Mouse (Mus musculus) liver, adult 2 months (tissue): ENCODE results near the gene Gm21887. TPM values are rescaled to one million over a fixed set of nuclear protein-coding genes. Genes with fewer than 3 reads are reported as not detected.
A peak's percentile ranks its signal among the peaks of the same experiment; 100 is the strongest.
"Not testable (repeated sequence)": the region's sequence is repeated elsewhere in the genome, so short reads cannot be mapped to it uniquely, and the experiment has no call there.

Source experiments
- DNase-seq: peaks from one replicate; pipeline ENCODE4 v3.0.0-alpha.2; 2011; ENCODE audit warnings: low read depth, low spot score; ENCODE audit errors: extremely low read depth
- H3K27ac ChIP-seq: fragments of 200-500 bp; replicated peaks from 2 replicates; pipeline ENCODE4 v1.5.1; 2012; ENCODE audit warnings: low read depth, mild to moderate bottlenecking, control low read depth, inconsistent platforms, low read length; ENCODE audit not compliant: insufficient read depth
- H3K27me3 ChIP-seq: fragments of 200-500 bp; 2 replicates; pipeline ENCODE4 v1.6.1; 2012; ENCODE audit warnings: mild to moderate bottlenecking, moderate library complexity, low read length, inconsistent platforms; ENCODE audit not compliant: control insufficient read depth, insufficient read depth
- H3K36me3 ChIP-seq: fragments of 200-500 bp; 2 replicates; pipeline ENCODE4 v1.6.1; 2012; ENCODE audit warnings: low read length, inconsistent platforms; ENCODE audit not compliant: control insufficient read depth, insufficient read depth
- H3K4me1 ChIP-seq: fragments of 200-500 bp; 2 replicates; pipeline ENCODE4 v1.6.1; 2011; ENCODE audit warnings: low read length; ENCODE audit not compliant: control insufficient read depth, insufficient read depth
- H3K4me3 ChIP-seq: fragments of 200-500 bp; 2 replicates; pipeline ENCODE4 v1.5.1; 2011; ENCODE audit warnings: low read depth, mild to moderate bottlenecking, control low read depth, low read length, moderate library complexity; ENCODE audit not compliant: insufficient read depth
- H3K79me2 ChIP-seq: fragments of 200-500 bp; 2 replicates; pipeline ENCODE4 v1.6.1; 2012; ENCODE audit warnings: inconsistent platforms, mild to moderate bottlenecking, low read length, moderate library complexity; ENCODE audit not compliant: control insufficient read depth, insufficient read depth
- H3K9ac ChIP-seq: fragments of 200-500 bp; 2 replicates; pipeline ENCODE4 v1.6.1; 2012; ENCODE audit warnings: low read depth, mild to moderate bottlenecking, control low read depth, inconsistent platforms, low read length
- WGBS: fragments of 180-500 bp; shearing (Covaris S2); methylation state at CpG from one replicate; pipeline ENCODE4 v1.1.7; 2018; 5-methylcytosine and 5-hydroxymethylcytosine counted together
- polyA plus RNA-seq: library from polyadenylated mRNA; depleted of rRNA; stranded (reverse); fragments of >200 nt; gene quantifications from 2 replicates; pipeline ENCODE4 v1.2.3, GENCODE M21; 2012
- total RNA-seq: library from RNA; depleted of rRNA; stranded (reverse); fragments of >200 nt; gene quantifications from 2 replicates; pipeline ENCODE4 v1.2.3, GENCODE M21; 2014

Gm21887 gene
- total and polyA plus RNA-seq, 2 experiments = 11.5 to 123 TPM

DNA sequence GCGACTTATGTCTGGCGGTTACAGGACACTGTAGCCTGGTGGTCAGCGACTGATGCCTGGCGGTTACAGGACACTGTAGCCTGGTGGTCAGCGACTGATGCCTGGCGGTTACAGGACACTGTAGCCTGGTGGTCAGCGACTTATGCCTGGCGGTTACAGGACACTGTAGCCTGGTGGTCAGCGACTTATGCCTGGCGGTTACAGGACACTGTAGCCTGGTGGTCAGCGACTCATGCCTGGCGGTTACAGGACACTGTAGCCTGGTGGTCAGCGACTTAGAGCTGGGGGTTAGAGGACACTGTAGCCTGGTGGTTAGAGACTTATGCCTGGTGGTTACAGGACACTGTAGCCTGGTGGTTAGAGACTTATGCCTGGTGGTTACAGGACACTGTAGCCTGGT is 4.0 kb downstream of the Gm21887 start:
- DNase-seq, H3K9ac ChIP-seq, H3K79me2 ChIP-seq, H3K4me1 ChIP-seq, H3K27ac ChIP-seq, H3K4me3 ChIP-seq, H3K27me3 ChIP-seq: not testable (repeated sequence)
- peaks cover 11% of the 10 kb centered on the region for H3K36me3 ChIP-seq
- no CpG with 5 or more reads among the region's 13 CpGs for WGBS

GRCm38 (mm10) chrX:170014038-170014437 is 4.6 kb downstream of the Gm21887 start:
- not testable (repeated sequence) for DNase-seq, H3K4me3 ChIP-seq, H3K9ac ChIP-seq, H3K79me2 ChIP-seq, H3K4me1 ChIP-seq, H3K27me3 ChIP-seq, H3K27ac ChIP-seq
- peaks cover 14% of the 10 kb centered on the region for H3K36me3 ChIP-seq
- WGBS = 83% methylated on average over 5 of the region's 13 CpGs

GRCm38 (mm10) chrX:170015883-170016282 is 6.4 kb downstream of the Gm21887 start:
- peaks cover 24% of the 10 kb centered on the region for H3K36me3 ChIP-seq

DNA sequence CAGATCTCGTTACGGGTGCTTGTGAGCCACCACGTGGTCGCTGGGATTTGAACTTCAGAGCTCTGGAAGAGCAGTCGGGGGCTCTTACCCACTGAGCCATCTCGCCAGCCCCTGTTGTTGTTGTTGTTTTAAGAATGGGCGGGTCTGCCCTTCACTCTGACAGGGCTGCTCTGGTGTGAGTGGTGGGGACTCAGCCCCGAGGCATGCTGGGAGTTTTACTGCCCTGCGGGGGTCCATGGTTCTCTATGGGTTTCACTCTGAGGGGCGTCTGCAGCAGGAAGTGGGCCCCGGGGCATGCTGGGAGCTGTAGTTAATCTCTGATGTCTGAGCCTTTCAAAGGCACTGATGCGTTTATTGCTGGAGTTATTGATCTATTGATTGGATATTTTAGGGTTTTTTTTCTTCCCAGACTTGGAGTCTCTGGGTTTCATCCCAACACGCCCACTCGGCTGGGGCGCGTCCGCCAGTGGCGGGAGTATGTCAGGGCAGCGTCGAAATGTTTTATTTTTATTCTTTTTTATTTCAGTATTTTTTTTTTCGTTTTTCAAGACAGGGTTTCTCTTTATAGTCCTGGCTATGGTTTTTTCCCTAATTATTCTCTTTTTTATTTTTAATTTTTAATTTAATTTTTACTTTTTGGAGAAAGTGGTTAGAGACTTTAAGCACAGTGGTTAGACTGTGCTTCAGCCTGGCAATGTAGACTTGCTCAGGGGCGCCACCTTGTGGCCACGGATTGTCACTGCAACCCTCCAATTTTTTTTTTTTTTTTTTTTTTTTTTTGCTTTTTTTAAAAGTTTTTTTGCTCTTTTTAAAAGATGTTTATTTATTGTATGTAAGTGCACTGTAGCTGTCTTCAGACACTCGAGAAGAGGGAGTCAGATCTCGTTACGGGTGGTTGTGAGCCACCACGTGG is 8.1 kb downstream of the Gm21887 start:
- not testable (repeated sequence) for H3K4me1 ChIP-seq, H3K4me3 ChIP-seq, H3K9ac ChIP-seq, H3K79me2 ChIP-seq, H3K27ac ChIP-seq, H3K27me3 ChIP-seq, DNase-seq
- 73% methylated on average over 27 of the region's 27 CpGs for WGBS
- H3K36me3 ChIP-seq = peaks cover 23% of the 10 kb centered on the region

More at GRCm38 (mm10) chrX:170015883-170016282, 6.4 kb downstream of the Gm21887 start:
- not testable (repeated sequence) for DNase-seq, H3K27me3 ChIP-seq, H3K27ac ChIP-seq, H3K4me3 ChIP-seq, H3K9ac ChIP-seq, H3K79me2 ChIP-seq, H3K4me1 ChIP-seq
- WGBS = 93% methylated on average over 11 of the region's 12 CpGs

DNA sequence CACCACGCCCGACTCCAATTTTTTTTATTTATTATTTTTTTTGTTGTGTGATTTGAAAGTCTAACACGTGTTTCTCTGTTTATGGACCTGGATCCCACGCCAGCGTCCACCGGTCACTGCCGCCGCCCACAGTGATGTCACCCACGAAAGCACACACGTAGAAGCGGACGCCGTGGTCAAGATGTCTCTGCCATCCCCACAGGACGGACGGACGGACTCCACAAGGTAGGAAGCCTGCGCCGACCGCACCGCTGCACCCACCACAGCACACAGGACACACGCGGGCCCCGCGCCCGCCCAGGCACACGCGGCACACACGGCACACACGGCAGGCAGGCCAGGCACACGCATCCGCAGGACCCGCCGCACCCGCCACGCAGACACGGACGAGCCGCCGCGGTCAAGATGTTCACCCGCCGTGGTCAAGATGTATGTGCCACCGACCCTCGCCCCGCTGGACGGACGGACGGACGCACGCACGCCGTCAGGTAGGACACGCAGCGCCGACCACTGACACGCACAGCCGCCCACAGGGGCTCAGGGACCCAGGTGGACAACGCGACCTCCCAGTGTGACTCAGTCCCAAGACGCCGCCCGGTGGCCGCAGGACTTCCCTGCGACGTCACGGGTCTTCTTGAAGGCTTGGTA is 9.2 kb downstream of the Gm21887 start:
- H3K36me3 ChIP-seq = peaks cover 23% of the 10 kb centered on the region
- not testable (repeated sequence) for DNase-seq, H3K4me3 ChIP-seq, H3K9ac ChIP-seq, H3K27ac ChIP-seq, H3K79me2 ChIP-seq, H3K4me1 ChIP-seq, H3K27me3 ChIP-seq
- WGBS = 82% methylated on average over 65 of the region's 66 CpGs

GRCm38 (mm10) chrX:170019219-170019953 is 9.9 kb downstream of the Gm21887 start:
- 88% methylated on average over 30 of the region's 30 CpGs for WGBS

GRCm38 (mm10) chrX:170019954-170020689 is 10.7 kb downstream of the Gm21887 start:
- not testable (repeated sequence) for H3K9ac ChIP-seq, H3K27me3 ChIP-seq, H3K79me2 ChIP-seq, H3K4me1 ChIP-seq, H3K27ac ChIP-seq, H3K4me3 ChIP-seq
- WGBS = 63% methylated on average over 14 of the region's 14 CpGs
- H3K36me3 ChIP-seq = peaks cover 23% of the 10 kb centered on the region
- DNase-seq = peak; percentile 63

More at GRCm38 (mm10) chrX:170019219-170019953, 9.9 kb downstream of the Gm21887 start:
- H3K79me2 ChIP-seq, H3K27ac ChIP-seq, DNase-seq, H3K4me3 ChIP-seq, H3K27me3 ChIP-seq, H3K4me1 ChIP-seq, H3K9ac ChIP-seq: not testable (repeated sequence)
- peaks cover 23% of the 10 kb centered on the region for H3K36me3 ChIP-seq

DNA sequence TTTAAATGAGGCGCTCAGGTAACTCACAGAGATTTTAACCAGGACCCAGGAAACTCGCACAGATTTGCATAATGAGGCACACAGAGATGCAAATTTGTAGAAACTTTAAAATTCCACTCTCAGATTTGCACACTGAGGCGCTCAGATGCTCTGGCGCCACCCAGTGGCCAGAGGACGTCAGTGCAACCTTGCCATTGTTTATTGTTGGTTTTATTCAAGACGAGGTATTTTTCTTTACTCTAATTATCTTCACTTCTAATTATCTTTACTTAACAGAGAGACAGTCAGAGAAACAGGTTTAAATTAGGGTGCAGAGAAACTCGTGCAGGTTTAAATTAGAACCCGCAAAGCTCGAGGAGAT is 11.2 kb downstream of the Gm21887 start:
- 59% methylated on average over 9 of the region's 9 CpGs for WGBS
- H3K4me3 ChIP-seq, H3K9ac ChIP-seq, H3K27ac ChIP-seq, H3K27me3 ChIP-seq, DNase-seq, H3K79me2 ChIP-seq, H3K4me1 ChIP-seq: not testable (repeated sequence)
- peaks cover 23% of the 10 kb centered on the region for H3K36me3 ChIP-seq
